Mouse (Mus musculus): ENCODE measurements around the gene Prkcz. TPM values are rescaled to one million over a fixed set of nuclear protein-coding genes. Genes with fewer than 3 reads are reported as not detected.

Prkcz gene
- total RNA-seq, 2 experiments from 2014 or later = 161 to 170 TPM

GRCm38 (mm10) chr4:155318266-155318665 is 42.9 kb downstream of the Prkcz start:
- DNase-seq (ENCODE audit: extremely low spot score in 1 of 2, low spot score in 1 of 2) = no peak

- DNase-seq (ENCODE audit: extremely low spot score in 1 of 2, low spot score in 1 of 2) = no peak
Observed at GRCm38 (mm10) chr4:155315031-155315430, 46.1 kb downstream of the Prkcz start.

- no peak for DNase-seq (ENCODE audit: extremely low spot score in 1 of 2, low spot score in 1 of 2)
Observed at GRCm38 (mm10) chr4:155308679-155309078, 52.5 kb downstream of the Prkcz start.

GRCm38 (mm10) chr4:155308068-155308467 is 53.1 kb downstream of the Prkcz start:
- peak; percentile 71 to 93 for DNase-seq (ENCODE audit: extremely low spot score in 1 of 2, low spot score in 1 of 2)

- DNase-seq (ENCODE audit: extremely low spot score in 1 of 2, low spot score in 1 of 2) = no peak
Observed at GRCm38 (mm10) chr4:155307591-155307990, 53.6 kb downstream of the Prkcz start.

GRCm38 (mm10) chr4:155306356-155307242 is 54.6 kb downstream of the Prkcz start:
- DNase-seq (ENCODE audit: extremely low spot score in 1 of 2, low spot score in 1 of 2) = no peak

GRCm38 (mm10) chr4:155305531-155306031 is 55.6 kb downstream of the Prkcz start:
- DNase-seq (ENCODE audit: extremely low spot score in 1 of 2, low spot score in 1 of 2) = no peak

- DNase-seq (ENCODE audit: extremely low spot score in 1 of 2, low spot score in 1 of 2) = no peak
Observed at GRCm38 (mm10) chr4:155304508-155305096, 56.6 kb downstream of the Prkcz start.

GRCm38 (mm10) chr4:155301965-155302364 is 59.2 kb downstream of the Prkcz start:
- DNase-seq (ENCODE audit: extremely low spot score in 1 of 2, low spot score in 1 of 2) = no peak

- no peak for DNase-seq (ENCODE audit: extremely low spot score in 1 of 2, low spot score in 1 of 2)
Observed at GRCm38 (mm10) chr4:155301098-155301447, 60.1 kb downstream of the Prkcz start.

- no peak for DNase-seq (ENCODE audit: extremely low spot score in 1 of 2, low spot score in 1 of 2)
Observed at GRCm38 (mm10) chr4:155300421-155301097, 60.6 kb downstream of the Prkcz start.

GRCm38 (mm10) chr4:155298826-155299225 is 62.3 kb downstream of the Prkcz start:
- DNase-seq (ENCODE audit: extremely low spot score in 1 of 2, low spot score in 1 of 2) = no peak

GRCm38 (mm10) chr4:155297057-155297456 is 64.1 kb downstream of the Prkcz start:
- no peak for DNase-seq (ENCODE audit: extremely low spot score in 1 of 2, low spot score in 1 of 2)

- peak in 1 of 2 experiments; percentile 42 for DNase-seq (ENCODE audit: extremely low spot score in 1 of 2, low spot score in 1 of 2)
Observed at GRCm38 (mm10) chr4:155295996-155296395, 65.2 kb downstream of the Prkcz start.

- DNase-seq (ENCODE audit: extremely low spot score in 1 of 2, low spot score in 1 of 2) = no peak
Observed at GRCm38 (mm10) chr4:155295026-155295590, 66.1 kb downstream of the Prkcz start.

- DNase-seq (ENCODE audit: extremely low spot score in 1 of 2, low spot score in 1 of 2) = no peak
Observed at GRCm38 (mm10) chr4:155294381-155294780, 66.8 kb downstream of the Prkcz start.

GRCm38 (mm10) chr4:155292863-155293262 is 68.3 kb downstream of the Prkcz start:
- no peak for DNase-seq (ENCODE audit: extremely low spot score in 1 of 2, low spot score in 1 of 2)

- DNase-seq (ENCODE audit: extremely low spot score in 1 of 2, low spot score in 1 of 2) = no peak
Observed at GRCm38 (mm10) chr4:155290045-155290444, 71.1 kb downstream of the Prkcz start.

GRCm38 (mm10) chr4:155288586-155288985 is 72.6 kb downstream of the Prkcz start:
- DNase-seq (ENCODE audit: extremely low spot score in 1 of 2, low spot score in 1 of 2) = no peak

GRCm38 (mm10) chr4:155287713-155288112 is 73.4 kb downstream of the Prkcz start:
- DNase-seq (ENCODE audit: extremely low spot score in 1 of 2, low spot score in 1 of 2) = no peak

- DNase-seq (ENCODE audit: extremely low spot score in 1 of 2, low spot score in 1 of 2) = no peak
Observed at GRCm38 (mm10) chr4:155286090-155286489, 75.1 kb downstream of the Prkcz start.

All from layer of hippocampus, postnatal 25 days (tissue).